In the genomic region with DNA sequence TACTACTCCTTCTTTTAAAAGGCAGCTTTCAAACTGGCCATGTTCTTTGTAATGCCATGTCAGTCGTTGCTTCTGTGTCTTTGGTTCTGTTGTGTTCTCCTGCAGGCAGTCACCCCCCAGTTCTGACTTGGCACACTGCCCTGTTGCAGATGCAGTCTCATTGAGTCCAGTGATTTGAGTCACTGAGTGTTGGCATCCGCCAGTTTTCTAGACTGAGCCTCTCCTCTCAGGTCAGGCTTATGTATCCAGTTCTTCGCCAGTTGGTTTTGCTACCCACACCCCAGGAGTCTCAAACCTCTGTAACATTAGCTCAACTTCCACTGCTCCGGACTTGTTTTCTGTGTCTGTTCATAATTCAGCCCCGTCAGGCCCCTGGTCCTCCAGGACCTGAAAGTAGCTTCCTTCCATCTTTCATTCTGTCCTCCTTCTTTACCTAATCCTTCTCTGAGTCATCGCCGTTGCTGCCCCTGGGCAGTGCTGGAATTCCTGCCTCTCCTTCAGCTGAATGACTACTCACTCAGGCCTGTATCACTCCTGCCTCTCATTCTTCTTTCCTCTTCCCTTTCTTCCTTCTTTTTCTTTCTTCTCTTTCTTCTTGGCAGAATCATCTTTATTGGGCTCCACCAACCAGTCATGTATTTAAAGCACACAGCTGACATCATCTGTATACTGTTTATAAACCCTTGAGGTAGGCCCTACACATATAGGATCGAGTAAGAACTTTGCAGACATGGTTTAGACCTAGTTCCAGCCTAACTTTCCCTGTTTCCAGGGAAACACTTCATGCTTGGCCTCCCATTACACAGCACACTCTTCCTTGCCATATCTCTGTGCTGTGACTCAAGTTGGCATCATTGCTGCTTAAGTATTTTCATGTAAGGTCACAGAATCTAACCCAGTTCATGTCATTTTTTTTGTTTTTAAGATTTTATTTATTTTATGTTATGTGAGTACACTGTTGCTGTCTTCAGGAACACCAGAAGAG, we compare ENCODE assay signal across 13 mouse cellular contexts. TPM values are rescaled to one million over a fixed set of nuclear protein-coding genes. Genes with fewer than 3 reads are reported as not detected.
DNase-seq lines count a peak whose midpoint lies in the region; ATAC-seq and TF ChIP-seq lines count a peak whose summit lies in the region.
"Had no signal": no experiment of that assay in that cellular context is flagged by ENCODE, and none has a peak within 500 bp of the region (broad histone marks: within the 10 kb centered on the region; RNA-seq: fewer than 3 reads in every experiment).

No protein-coding gene starts in this region.

- H3K27ac ChIP-seq in heart, embryonic 12.5 days (ENCODE audit: poor library complexity, severe bottlenecking) = no peak overlapping the region
- H3K27ac ChIP-seq in midbrain, embryonic 14.5 days (replicated peaks; ENCODE audit: low read depth, low read length) = no peak overlapping the region
- H3K27ac ChIP-seq in midbrain, embryonic 16.5 days (ENCODE audit: low read length) = no peak overlapping the region
- H3K27ac ChIP-seq in intestine, postnatal 0 days (ENCODE audit: low read depth, low read length) = no peak overlapping the region

- peaks cover 13% of the 10 kb centered on the region for H3K4me1 ChIP-seq in heart, embryonic 12.5 days (replicated peaks)
- H3K4me1 ChIP-seq in midbrain, embryonic 14.5 days (ENCODE audit: control insufficient read depth, insufficient read depth, low read length) = no peaks in the 10 kb centered on the region
- H3K4me1 ChIP-seq in midbrain, embryonic 16.5 days (ENCODE audit: control insufficient read depth, insufficient read depth, low read length) = no peaks in the 10 kb centered on the region
- no peaks in the 10 kb centered on the region for H3K4me1 ChIP-seq in intestine, postnatal 0 days (replicated peaks; ENCODE audit: control insufficient read depth, insufficient read depth, low read length)

- peaks cover 41% of the 10 kb centered on the region for H3K36me3 ChIP-seq in heart, embryonic 12.5 days
- H3K36me3 ChIP-seq in midbrain, embryonic 14.5 days (ENCODE audit: control insufficient read depth, insufficient read depth, low read length) = peaks cover 58% of the 10 kb centered on the region
- peaks cover 9% of the 10 kb centered on the region for H3K36me3 ChIP-seq in midbrain, embryonic 16.5 days (ENCODE audit: control insufficient read depth, insufficient read depth, low read length)
- peaks cover 33% of the 10 kb centered on the region for H3K36me3 ChIP-seq in intestine, postnatal 0 days (ENCODE audit: control insufficient read depth, insufficient read depth)

- no peaks in the 10 kb centered on the region for H3K27me3 ChIP-seq in heart, embryonic 12.5 days (replicated peaks)
- H3K27me3 ChIP-seq in midbrain, embryonic 14.5 days (ENCODE audit: control insufficient read depth, insufficient read depth, low read length) = no peaks in the 10 kb centered on the region
- no peaks in the 10 kb centered on the region for H3K27me3 ChIP-seq in midbrain, embryonic 16.5 days (ENCODE audit: control insufficient read depth, insufficient read depth, low read depth, low read length)
- H3K27me3 ChIP-seq in intestine, postnatal 0 days (replicated peaks; ENCODE audit: control insufficient read depth, insufficient read depth, low read length) = no peaks in the 10 kb centered on the region

- no peak overlapping the region for H3K4me3 ChIP-seq in heart, embryonic 12.5 days
- no peak overlapping the region for H3K4me3 ChIP-seq in midbrain, embryonic 14.5 days (replicated peaks; ENCODE audit: low read depth, low read length)
- H3K4me3 ChIP-seq in midbrain, embryonic 16.5 days (ENCODE audit: low read depth, low read length) = no peak overlapping the region
- H3K4me3 ChIP-seq in intestine, postnatal 0 days (ENCODE audit: low read depth, low read length) = no peak overlapping the region

- ATAC-seq in heart, embryonic 12.5 days (ENCODE audit: insufficient number of reproducible peaks, low FRiP score) = no peak
- ATAC-seq in midbrain, embryonic 14.5 days (ENCODE audit: low FRiP score, low TSS enrichment) = no peak
- no peak for ATAC-seq in midbrain, embryonic 16.5 days
- ATAC-seq in intestine, postnatal 0 days = no peak

- H3K9ac ChIP-seq in heart, embryonic 12.5 days = no peak overlapping the region
- H3K9ac ChIP-seq in midbrain, embryonic 14.5 days (replicated peaks; ENCODE audit: low read length) = no peak overlapping the region
- H3K9ac ChIP-seq in midbrain, embryonic 16.5 days (ENCODE audit: low read depth, low read length) = no peak overlapping the region
- no peak overlapping the region for H3K9ac ChIP-seq in intestine, postnatal 0 days (ENCODE audit: low read depth, low read length)

- TF ChIP-seq CTCF in intestine, postnatal 0 days (IDR thresholded peaks at IDR 0.05; ENCODE audit: low read depth) = no peak

- WGBS in heart, embryonic 12.5 days = 72% methylated on average over 8 of the region's 8 CpGs
- 83% methylated on average over 8 of the region's 8 CpGs for WGBS in midbrain, embryonic 14.5 days
- WGBS in midbrain, embryonic 16.5 days = 80% methylated on average over 8 of the region's 8 CpGs
- WGBS in intestine, postnatal 0 days = 86% methylated on average over 8 of the region's 8 CpGs

- H3K4me2 ChIP-seq in heart, embryonic 12.5 days = no peak overlapping the region; the same call in 1 of the 2 replicates
- H3K4me2 ChIP-seq in midbrain, embryonic 14.5 days (ENCODE audit: low read length) = no peak overlapping the region
- H3K4me2 ChIP-seq in midbrain, embryonic 16.5 days (ENCODE audit: low read length) = no peak overlapping the region
- no peak overlapping the region for H3K4me2 ChIP-seq in intestine, postnatal 0 days (replicated peaks; ENCODE audit: low read depth)

- DNase-seq in heart, adult 18-20 months = peak; percentile 15 to 28
- peak; percentile 44 for DNase-seq in midbrain, embryonic 14.5 days
- DNase-seq in cerebellum, adult 11-12 months = peak; percentile 11
- DNase-seq in right cerebral cortex, postnatal 10 days (ENCODE audit: low spot score in 2 of 2) = peak; percentile 67 to 73
- no peak for DNase-seq in thymus, adult 18-20 months
- DNase-seq: kidney, adult 11 months; thymus, adult 2 months had no signal

- no peaks in the 10 kb centered on the region for H3K9me3 ChIP-seq in heart, embryonic 12.5 days (replicated peaks)
- H3K9me3 ChIP-seq in midbrain, embryonic 14.5 days (ENCODE audit: control insufficient read depth, low read length) = no peaks in the 10 kb centered on the region
- no peaks in the 10 kb centered on the region for H3K9me3 ChIP-seq in midbrain, embryonic 16.5 days (replicated peaks; ENCODE audit: control insufficient read depth, low read length, poor library complexity, severe bottlenecking)
- no peaks in the 10 kb centered on the region for H3K9me3 ChIP-seq in intestine, postnatal 0 days (ENCODE audit: control insufficient read depth)
- H3K9me3 ChIP-seq: G1E had no signal

RNA-seq across cellular contexts. Expression of a gene that starts 41.3 kb away (rescaled TPM):
- under 1 TPM in 1 of 2 experiments, not detected in 1; 0.46 TPM for total RNA-seq in heart, adult 18-20 months (2021)
- 0.40 and 0.41 TPM in 2 replicates for polyA plus RNA-seq in heart, embryonic 12.5 days (2016; fragmentation: Nextera tagmentation; extraction: Ambion mirVana)
- polyA plus RNA-seq in midbrain, embryonic 14.5 days (2014; fragmentation: Nextera tagmentation; extraction: Ambion mirVana) = 1.1 and 1.4 TPM in 2 replicates
- 2.2 and 2.4 TPM in 2 replicates for polyA plus RNA-seq in midbrain, embryonic 16.5 days (2015; fragmentation: Nextera tagmentation; extraction: Ambion mirVana)
- polyA plus RNA-seq in intestine, postnatal 0 days (2015; fragmentation: Nextera tagmentation; extraction: Ambion mirVana) = 24.9 and 25.0 TPM in 2 replicates
- total RNA-seq: left cerebral cortex, postnatal 25 days; megakaryocyte, adult 5-6 weeks had no signal
- polyA plus RNA-seq: G1E had no signal

RNA-seq across cellular contexts. Expression of a gene that starts 52.4 kb away (rescaled TPM):
- total RNA-seq in heart, adult 18-20 months (2021) = 1 to 10 TPM; 3.0 to 3.4 TPM
- polyA plus RNA-seq in heart, embryonic 12.5 days (2016; fragmentation: Nextera tagmentation; extraction: Ambion mirVana) = 1.5 and 1.8 TPM in 2 replicates
- polyA plus RNA-seq in midbrain, embryonic 14.5 days (2014; fragmentation: Nextera tagmentation; extraction: Ambion mirVana) = 5.7 and 6.4 TPM in 2 replicates
- 3.6 and 4.0 TPM in 2 replicates for polyA plus RNA-seq in midbrain, embryonic 16.5 days (2015; fragmentation: Nextera tagmentation; extraction: Ambion mirVana)
- polyA plus RNA-seq in intestine, postnatal 0 days (2015; fragmentation: Nextera tagmentation; extraction: Ambion mirVana) = 3.1 and 4.1 TPM in 2 replicates

Comparison
In these comparisons a context has a peak if more than half of its experiments do, and no peak if none do; other contexts are left out.
1. DNase-seq: peak in heart, adult 18-20 months (2 of 2), midbrain, embryonic 14.5 days (single experiment), cerebellum, adult 11-12 months (single experiment) and right cerebral cortex, postnatal 10 days (2 of 2); none in thymus, adult 18-20 months (0 of 2).